Mouse (Mus musculus) spleen, postnatal 14 days (tissue): ENCODE results near the gene Figla.

Experiments
- DNase-seq, 2 experiments: peaks; one replicate each; pipeline ENCODE4 v3.0.0; 2021 to 2022; ENCODE audit warnings: low spot score in 2 of 2

Gene Figla

GRCm38 (mm10) chr6:86069856-86070255 is 53.9 kb downstream of the Figla start:
- no peak for DNase-seq

GRCm38 (mm10) chr6:86070277-86070676 is 54.3 kb downstream of the Figla start:
- no peak for DNase-seq
